Mouse (Mus musculus) midbrain, embryonic 14.5 days (tissue): Measurements from ENCODE around the gene Rnf126. TPM values are rescaled to one million over a fixed set of nuclear protein-coding genes. Genes with fewer than 3 reads are reported as not detected.

ENCODE experiments used
- ATAC-seq: fragments of 200-750 bp; cut with Nextera tagmentation; 2 replicates; pipeline ENCODE4 v1.8.0; 2017; ENCODE audit warnings: moderate number of reproducible peaks, moderate library complexity; ENCODE audit not compliant: low FRiP score, low TSS enrichment
- DNase-seq: peaks from one replicate; pipeline ENCODE4 v3.0.0-alpha.2; 2015
- H3K27ac ChIP-seq: fragments of 300-500 bp; sonication (generic); replicated peaks from 2 replicates; pipeline ENCODE4 v1.5.1; 2014; ENCODE audit warnings: mild to moderate bottlenecking, low read depth, low read length, moderate library complexity
- H3K27me3 ChIP-seq: fragments of 300-500 bp; sonication (generic); 2 replicates; pipeline ENCODE4 v1.6.1; 2014; ENCODE audit warnings: low read length, control low read depth, mixed read lengths; ENCODE audit not compliant: control insufficient read depth, insufficient read depth
- H3K36me3 ChIP-seq: fragments of 300-500 bp; sonication (generic); 2 replicates; pipeline ENCODE4 v1.6.1; 2014; ENCODE audit warnings: low read length, control low read depth; ENCODE audit not compliant: control insufficient read depth, insufficient read depth
- H3K4me1 ChIP-seq: fragments of 300-500 bp; sonication (generic); 2 replicates; pipeline ENCODE4 v1.6.1; 2014; ENCODE audit warnings: mild to moderate bottlenecking, antibody characterized with exemption, low read length, control low read depth; ENCODE audit not compliant: control insufficient read depth, insufficient read depth
- H3K4me2 ChIP-seq: fragments of 300-500 bp; sonication (generic); 2 replicates; pipeline ENCODE4 v1.6.1; 2014; ENCODE audit warnings: mild to moderate bottlenecking, low read length, moderate library complexity
- H3K4me3 ChIP-seq: fragments of 300-500 bp; sonication (generic); replicated peaks from 2 replicates; pipeline ENCODE4 v1.5.1; 2014; ENCODE audit warnings: low read depth, low read length
- H3K9ac ChIP-seq: fragments of 300-500 bp; sonication (generic); replicated peaks from 2 replicates; pipeline ENCODE4 v1.6.1; 2014; ENCODE audit warnings: mild to moderate bottlenecking, low read length, moderate library complexity
- H3K9me3 ChIP-seq: fragments of 300-500 bp; sonication (generic); 2 replicates; pipeline ENCODE4 v1.6.1; 2016; ENCODE audit warnings: low read length, control low read depth, mixed read lengths; ENCODE audit not compliant: control insufficient read depth
- WGBS: fragments of 180-500 bp; shearing (Covaris S2); extraction: QIAGEN DNeasy Blood & Tissue Kit; methylation state at CpG from one replicate; pipeline ENCODE4 v1.1.7; 2014; 5-methylcytosine and 5-hydroxymethylcytosine counted together
- polyA plus RNA-seq: library from polyadenylated mRNA; unstranded; fragments of >200 nt; fragmentation: Nextera tagmentation; extraction: Ambion mirVana; gene quantifications from 2 replicates; pipeline ENCODE4 v1.2.1, GENCODE M21; 2014

The Rnf126 gene
- polyA plus RNA-seq, 1 experiment from 2014 or later: 94.6 TPM

DNA sequence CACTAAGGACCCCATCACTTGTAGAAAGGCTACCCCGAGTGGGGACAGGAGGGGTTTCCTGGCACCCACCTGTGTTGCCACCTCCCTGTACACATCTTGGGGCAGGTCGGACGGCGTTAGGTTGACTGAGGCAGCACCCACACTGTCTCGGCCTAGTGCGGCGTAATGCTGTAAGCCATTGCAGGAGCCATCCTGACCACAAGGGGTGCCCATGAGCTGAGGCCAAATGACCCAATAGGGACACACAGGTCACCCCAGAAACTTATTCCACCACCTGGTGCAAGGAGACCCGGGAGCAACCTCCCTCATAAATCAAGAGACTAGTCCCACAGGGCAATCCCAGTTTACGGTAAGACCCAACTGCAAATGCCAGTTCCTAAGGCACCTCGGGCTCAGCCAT lies 28.5 kb downstream of the Rnf126 start:
- Histone ChIP-seq H3K4me2 (no peak overlapping the region), H3K4me3 (no peak overlapping the region), H3K27ac (no peak overlapping the region), H3K27me3 (no peaks in the 10 kb centered on the region), H3K4me1 (no peaks in the 10 kb centered on the region), H3K36me3 (peaks cover 93% of the 10 kb centered on the region), H3K9me3 (peaks cover 29% of the 10 kb centered on the region), H3K9ac (no peak overlapping the region)
- DNase-seq (no peak), ATAC-seq (no peak)
- 83% methylated on average over 10 of the region's 10 CpGs for WGBS

- H3K27ac ChIP-seq: no peak overlapping the region
- H3K4me3 ChIP-seq: no peak overlapping the region
- ATAC-seq (no peak), DNase-seq (no peak)
- peaks cover 80% of the 10 kb centered on the region for H3K36me3 ChIP-seq
- H3K9me3 ChIP-seq: peaks cover 29% of the 10 kb centered on the region
- no peaks in the 10 kb centered on the region for H3K4me1 ChIP-seq
- WGBS: 91% methylated on average over 14 of the region's 14 CpGs
- no peaks in the 10 kb centered on the region for H3K27me3 ChIP-seq
- H3K4me2 ChIP-seq: no peak overlapping the region
- no peak overlapping the region for H3K9ac ChIP-seq
Observed at GRCm38 (mm10) chr10:79736706-79737105, 30.0 kb downstream of the Rnf126 start.

- DNase-seq (no peak), ATAC-seq (no peak)
- Histone ChIP-seq H3K4me2 (no peak overlapping the region), H3K27me3 (no peaks in the 10 kb centered on the region), H3K4me3 (no peak overlapping the region), H3K36me3 (peaks cover 66% of the 10 kb centered on the region), H3K27ac (no peak overlapping the region), H3K9ac (no peak overlapping the region), H3K4me1 (no peaks in the 10 kb centered on the region), H3K9me3 (peaks cover 29% of the 10 kb centered on the region)
- 34% methylated on average over 52 of the region's 52 CpGs for WGBS
Observed at GRCm38 (mm10) chr10:79735361-79735760, 31.4 kb downstream of the Rnf126 start.

DNA sequence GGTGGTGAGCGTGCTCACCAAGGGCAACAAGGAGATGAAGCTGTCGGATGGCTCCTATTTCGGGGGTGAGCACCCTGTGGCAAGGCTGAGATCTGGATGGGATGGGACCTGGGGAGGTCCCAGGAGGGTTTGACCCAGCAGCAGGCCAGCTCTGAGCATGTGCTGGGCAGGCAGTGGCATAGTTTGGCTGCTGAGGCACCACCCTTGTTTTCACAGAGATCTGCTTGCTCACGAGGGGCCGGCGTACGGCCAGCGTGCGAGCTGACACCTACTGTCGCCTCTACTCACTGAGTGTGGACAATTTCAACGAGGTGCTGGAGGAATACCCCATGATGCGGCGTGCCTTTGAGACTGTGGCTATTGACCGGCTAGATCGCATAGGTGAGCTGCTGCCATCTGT lies 32.9 kb downstream of the Rnf126 start:
- no peaks in the 10 kb centered on the region for H3K4me1 ChIP-seq
- H3K27ac ChIP-seq: no peak overlapping the region
- DNase-seq (no peak), ATAC-seq (no peak)
- no peaks in the 10 kb centered on the region for H3K27me3 ChIP-seq
- peaks cover 51% of the 10 kb centered on the region for H3K36me3 ChIP-seq
- H3K9ac ChIP-seq: no peak overlapping the region
- peaks cover 13% of the 10 kb centered on the region for H3K9me3 ChIP-seq
- no peak overlapping the region for H3K4me2 ChIP-seq
- H3K4me3 ChIP-seq: no peak overlapping the region
- 96% methylated on average over 15 of the region's 15 CpGs for WGBS

DNA sequence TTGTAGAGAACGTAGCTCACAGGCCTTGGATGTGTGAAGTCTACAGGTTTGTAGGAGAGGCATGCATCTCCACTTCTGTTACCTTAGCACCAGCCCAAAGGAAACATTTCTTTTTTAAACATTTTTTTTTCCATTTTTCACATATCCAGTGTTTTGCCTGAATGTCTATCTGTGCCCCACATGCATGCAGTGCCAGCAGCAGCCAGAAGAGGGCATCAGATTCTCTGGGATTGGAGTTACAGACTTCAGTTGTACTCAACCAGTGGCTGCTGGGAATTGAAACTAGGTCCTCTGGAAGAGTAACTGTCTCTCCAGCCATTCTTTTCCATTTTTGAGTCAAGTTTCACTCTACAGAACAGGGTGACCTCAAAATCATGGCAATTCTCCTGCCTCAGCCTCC lies 34.3 kb downstream of the Rnf126 start:
- H3K27ac ChIP-seq: no peak overlapping the region
- H3K9ac ChIP-seq: no peak overlapping the region
- WGBS: 100% methylated on average over 1 of the region's 1 CpGs
- H3K4me1 ChIP-seq: no peaks in the 10 kb centered on the region
- no peak overlapping the region for H3K4me3 ChIP-seq
- peaks cover 3% of the 10 kb centered on the region; the same call in 1 of the 2 replicates for H3K9me3 ChIP-seq
- H3K4me2 ChIP-seq: no peak overlapping the region
- ATAC-seq: no peak
- no peaks in the 10 kb centered on the region for H3K27me3 ChIP-seq
- no peak for DNase-seq
- H3K36me3 ChIP-seq: peaks cover 38% of the 10 kb centered on the region

DNA sequence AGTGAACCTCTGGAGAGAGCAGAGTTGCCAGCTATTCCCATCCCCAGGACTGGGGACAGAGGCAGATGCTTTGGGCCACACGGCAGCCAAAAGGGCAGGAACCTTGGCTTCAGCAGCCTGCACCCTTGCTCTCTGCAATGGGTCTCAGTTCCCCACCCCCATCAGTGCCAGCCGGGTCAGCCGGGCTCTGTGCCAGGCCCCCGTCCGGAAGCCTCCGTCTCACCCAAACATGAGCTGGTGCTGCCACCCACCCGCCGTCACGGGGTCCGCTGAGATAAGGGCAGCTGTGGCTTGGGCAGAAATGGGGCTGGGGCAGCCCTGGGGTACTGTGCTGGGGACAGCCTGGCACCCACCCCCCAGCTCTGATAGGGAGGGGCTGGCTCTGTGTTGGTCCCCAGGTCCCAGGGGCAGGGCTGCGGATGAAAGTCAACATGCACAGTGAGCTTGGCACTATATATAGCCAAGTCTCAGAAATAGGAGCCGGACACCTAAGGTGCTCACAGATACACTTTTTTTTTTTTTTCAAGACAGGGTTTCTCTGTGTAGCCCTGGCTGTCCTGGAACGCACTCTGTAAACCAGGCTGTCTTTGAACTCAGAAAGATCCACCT lies 37.3 kb downstream of the Rnf126 start:
- DNase-seq: no peak
- 87% methylated on average over 13 of the region's 13 CpGs for WGBS

DNA sequence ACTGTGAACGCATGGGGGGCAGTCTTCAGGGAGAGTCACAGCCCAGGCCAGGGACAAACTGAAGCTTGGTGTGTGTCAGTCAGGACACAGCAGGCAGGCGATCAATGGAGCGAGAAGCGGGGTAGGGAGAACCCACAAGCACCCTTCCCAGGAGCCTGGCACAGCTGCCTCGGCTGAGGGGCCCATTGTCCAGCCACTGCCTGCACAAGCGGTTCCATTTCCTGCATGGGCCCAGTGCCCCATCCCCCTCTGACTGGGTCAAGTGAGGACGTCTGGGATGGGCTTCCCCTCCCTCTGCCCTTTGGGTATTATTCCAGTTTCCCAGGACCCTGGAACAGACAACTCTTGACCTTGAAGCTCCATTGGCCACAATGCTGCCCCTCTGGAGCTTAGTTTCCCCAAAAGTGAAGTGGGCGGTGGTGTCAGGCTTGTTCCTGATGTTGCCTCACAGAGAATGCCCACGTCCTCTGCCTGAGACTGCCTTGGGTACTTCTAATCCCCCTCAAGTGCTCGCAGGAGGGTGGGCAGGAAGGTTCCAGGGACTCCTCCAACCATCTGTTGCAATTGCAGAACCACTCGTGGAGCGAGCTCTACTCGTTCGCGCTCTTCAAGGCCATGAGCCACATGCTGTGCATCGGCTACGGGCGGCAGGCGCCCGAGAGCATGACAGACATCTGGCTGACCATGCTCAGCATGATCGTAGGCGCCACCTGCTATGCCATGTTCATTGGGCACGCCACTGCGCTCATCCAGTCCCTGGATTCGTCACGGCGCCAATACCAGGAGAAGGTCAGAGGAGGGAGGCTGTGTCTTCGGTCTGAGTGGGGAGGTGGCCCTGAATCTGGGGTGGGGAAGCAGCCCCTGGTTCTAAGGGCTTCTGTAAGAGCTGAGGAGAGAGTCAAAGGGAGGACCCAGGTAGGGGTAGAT lies 38.2 kb downstream of the Rnf126 start:
- Histone ChIP-seq H3K27me3 (no peaks in the 10 kb centered on the region), H3K4me3 (no peak overlapping the region), H3K9me3 (no peaks in the 10 kb centered on the region), H3K4me1 (no peaks in the 10 kb centered on the region), H3K4me2 (no peak overlapping the region), H3K9ac (no peak overlapping the region), H3K36me3 (no peaks in the 10 kb centered on the region; the same call in 1 of the 2 replicates), H3K27ac (no peak overlapping the region)
- 75% methylated on average over 28 of the region's 28 CpGs for WGBS
- DNase-seq (no peak), ATAC-seq (no peak)

More for the DNA sequence above, 37.3 kb downstream of the Rnf126 start:
- H3K27ac ChIP-seq: no peak overlapping the region
- no peaks in the 10 kb centered on the region for H3K4me1 ChIP-seq
- peaks cover 7% of the 10 kb centered on the region for H3K36me3 ChIP-seq
- no peaks in the 10 kb centered on the region for H3K9me3 ChIP-seq
- H3K4me3 ChIP-seq: no peak overlapping the region
- no peaks in the 10 kb centered on the region for H3K27me3 ChIP-seq
- no peak for ATAC-seq
- H3K4me2 ChIP-seq: no peak overlapping the region
- H3K9ac ChIP-seq: no peak overlapping the region

DNA sequence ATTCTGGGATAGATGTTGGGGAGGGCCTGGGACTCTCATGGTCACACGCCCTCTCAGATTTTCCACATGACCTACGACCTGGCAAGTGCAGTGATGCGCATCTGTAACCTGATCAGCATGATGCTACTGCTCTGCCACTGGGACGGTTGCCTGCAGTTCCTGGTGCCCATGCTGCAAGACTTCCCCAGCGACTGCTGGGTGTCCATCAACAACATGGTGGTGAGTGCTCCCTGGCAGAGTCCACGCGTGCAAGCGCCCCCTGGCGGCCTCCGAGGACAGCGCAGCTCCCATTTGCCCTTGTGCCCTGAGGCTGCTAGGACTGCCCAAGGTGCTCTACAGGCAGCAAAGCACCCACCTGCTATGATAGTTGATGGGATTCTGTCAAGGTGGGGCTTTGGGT lies 40.7 kb downstream of the Rnf126 start:
- H3K27ac ChIP-seq: no peak overlapping the region
- no peak overlapping the region for H3K4me2 ChIP-seq
- H3K4me1 ChIP-seq: no peaks in the 10 kb centered on the region
- H3K36me3 ChIP-seq: no peaks in the 10 kb centered on the region
- 25% methylated on average over 11 of the region's 11 CpGs for WGBS
- no peaks in the 10 kb centered on the region for H3K9me3 ChIP-seq
- ATAC-seq (no peak), DNase-seq (no peak)
- H3K27me3 ChIP-seq: no peaks in the 10 kb centered on the region
- H3K4me3 ChIP-seq: no peak overlapping the region
- no peak overlapping the region for H3K9ac ChIP-seq

DNA sequence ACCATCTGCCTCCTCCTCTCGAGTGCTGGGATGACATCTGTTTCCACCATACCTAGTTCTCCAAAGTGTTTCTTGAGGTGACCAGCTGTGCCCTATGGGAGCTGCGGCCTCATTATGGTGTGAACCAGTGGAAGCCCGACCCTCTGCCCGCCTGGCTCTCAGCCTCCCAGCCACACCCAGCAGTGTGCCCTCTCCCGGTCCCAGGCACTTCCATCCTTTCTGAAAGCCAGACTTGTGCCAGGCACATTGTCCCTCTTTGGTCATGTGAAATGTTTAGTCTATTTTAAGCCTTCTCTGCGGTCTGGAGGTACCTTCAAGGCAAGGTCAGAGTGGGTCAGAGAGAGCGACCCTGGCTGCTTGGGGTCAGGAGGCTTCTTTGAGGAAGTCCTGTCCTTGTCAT lies 43.1 kb downstream of the Rnf126 start:
- H3K4me2 ChIP-seq: no peak overlapping the region
- no peaks in the 10 kb centered on the region for H3K4me1 ChIP-seq
- H3K9ac ChIP-seq: no peak overlapping the region
- no peaks in the 10 kb centered on the region for H3K9me3 ChIP-seq
- ATAC-seq: no peak
- H3K27ac ChIP-seq: no peak overlapping the region
- 91% methylated on average over 7 of the region's 7 CpGs for WGBS
- H3K36me3 ChIP-seq: no peaks in the 10 kb centered on the region
- DNase-seq: no peak
- no peak overlapping the region for H3K4me3 ChIP-seq
- peaks cover 11% of the 10 kb centered on the region; the same call in 1 of the 2 replicates for H3K27me3 ChIP-seq
